Mouse (Mus musculus): ENCODE data around the gene Il17d.

DNA sequence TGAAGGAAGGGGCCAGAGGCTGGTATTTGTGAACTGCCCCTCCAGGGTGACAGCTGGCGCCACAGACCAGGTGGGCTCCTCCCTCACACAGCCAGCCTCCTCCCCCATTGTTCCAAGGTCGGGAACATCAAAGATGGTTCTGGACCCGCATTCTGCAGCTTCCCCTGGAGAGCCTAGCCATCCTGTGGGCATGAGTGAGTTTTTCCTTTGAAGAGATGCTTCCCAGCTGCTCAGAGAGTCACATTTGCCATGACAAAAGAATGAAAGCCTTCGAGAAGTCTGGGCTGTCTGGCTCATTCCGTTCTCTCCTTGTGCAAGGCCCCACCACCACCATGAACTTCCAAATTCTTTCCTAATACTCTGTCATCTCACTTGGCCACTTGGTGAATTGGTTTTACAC, 9.8 kb downstream of the Il17d start:
- TF ChIP-seq CTCF (IDR thresholded peaks at IDR 0.05; ENCODE audit: low read depth) (no peak), EP300 (IDR thresholded peaks at IDR 0.05; ENCODE audit: low read depth) (no peak)

Measured in heart, postnatal 0 days (tissue).